Mouse (Mus musculus) C2C12 (cell line): ENCODE measurements around the gene Ptcra.

Experiments used
- CEBPB ChIP-seq: IDR thresholded peaks from one replicate; pipeline ENCODE4 v1.6.1; 2011; ENCODE audit warnings: low read depth, mild to moderate bottlenecking, control low read depth, moderate library complexity
- CTCF ChIP-seq: IDR thresholded peaks from one replicate; pipeline ENCODE4 v1.5.1; 2011; ENCODE audit not compliant: control insufficient read depth, insufficient read depth, insufficient read length
- FOSL1 ChIP-seq: IDR thresholded peaks from one replicate; pipeline ENCODE4 v1.8.0; 2011; ENCODE audit warnings: mild to moderate bottlenecking, low read length; ENCODE audit not compliant: poor library complexity, insufficient read depth, severe bottlenecking
- MAX ChIP-seq: IDR thresholded peaks from one replicate; pipeline ENCODE4 v1.6.1; 2011; ENCODE audit warnings: mild to moderate bottlenecking, control low read depth
- MYOD1 ChIP-seq: IDR thresholded peaks from one replicate; pipeline ENCODE4 v1.6.1; 2011; ENCODE audit warnings: low read depth; ENCODE audit not compliant: control insufficient read depth, insufficient read length
- MYOG ChIP-seq: IDR thresholded peaks from one replicate; pipeline ENCODE4 v1.6.1; 2011; ENCODE audit not compliant: control insufficient read depth, insufficient read length; ENCODE audit errors: extremely low read depth
- USF1 ChIP-seq: IDR thresholded peaks from one replicate; pipeline ENCODE4 v1.6.1; 2011; ENCODE audit warnings: low read depth, mild to moderate bottlenecking, control low read depth, moderate library complexity

GRCm38 (mm10) chr17:46776087-46776486 lies 12.6 kb upstream of the Ptcra start:
- TF ChIP-seq CTCF: no peak
- no peak for TF ChIP-seq MYOG
- TF ChIP-seq MYOD1: no peak
- TF ChIP-seq USF1: no peak
- no peak for TF ChIP-seq MAX
- TF ChIP-seq FOSL1: no peak
- no peak for TF ChIP-seq CEBPB
